Mouse (Mus musculus): ENCODE results near the gene Ago3.

DNA sequence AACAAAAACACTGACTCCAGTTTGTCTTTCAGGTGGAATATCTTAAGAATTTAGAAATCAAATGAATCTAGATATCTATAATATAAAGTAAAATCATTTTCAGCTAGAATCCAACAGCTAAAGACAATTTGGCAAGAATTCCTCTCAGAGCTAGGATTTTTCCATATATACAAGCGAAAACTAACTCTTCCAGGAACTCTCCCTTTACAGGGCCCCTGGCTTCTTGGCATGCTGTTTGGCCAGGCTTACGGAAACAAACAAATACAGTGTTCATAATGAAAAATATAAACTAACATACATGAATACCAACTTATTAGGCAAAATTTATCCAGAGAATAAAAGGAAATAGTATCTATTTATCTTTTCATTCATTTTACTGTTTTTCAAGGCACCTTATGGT is 5.5 kb downstream of the Ago3 start:
- no peak for TF ChIP-seq CTCF (IDR thresholded peaks at IDR 0.05; ENCODE audit: control insufficient read depth, insufficient read depth, insufficient replicate concordance, low read depth, low read length)
- TF ChIP-seq POLR2A (IDR thresholded peaks at IDR 0.05; ENCODE audit: control insufficient read depth, low read depth, low read length), result no peak
